Mouse (Mus musculus) liver, embryonic 14.5 days (tissue): ENCODE data around the gene Ift140.

ENCODE experiments used
- CTCF ChIP-seq: IDR thresholded peaks from 2 replicates; pipeline ENCODE4 v1.5.1; 2016; ENCODE audit warnings: antibody characterized with exemption, low read depth, control low read depth
- EP300 ChIP-seq: IDR thresholded peaks from 2 replicates; pipeline ENCODE4 v1.6.1; 2016; ENCODE audit warnings: antibody characterized with exemption, low read depth

- TF ChIP-seq EP300: no peak
- no peak for TF ChIP-seq CTCF
Measured at GRCm38 (mm10) chr17:25082887-25083286, 67.0 kb downstream of the Ift140 start.
